Mouse (Mus musculus): Measurements from ENCODE around the gene A630095N17Rik. TPM values are rescaled to one million over a fixed set of nuclear protein-coding genes. Genes with fewer than 3 reads are reported as not detected.

Gene A630095N17Rik
- total and polyA plus RNA-seq, 3 experiments: 0.30 to 0.74 (median 0.74) TPM

DNA sequence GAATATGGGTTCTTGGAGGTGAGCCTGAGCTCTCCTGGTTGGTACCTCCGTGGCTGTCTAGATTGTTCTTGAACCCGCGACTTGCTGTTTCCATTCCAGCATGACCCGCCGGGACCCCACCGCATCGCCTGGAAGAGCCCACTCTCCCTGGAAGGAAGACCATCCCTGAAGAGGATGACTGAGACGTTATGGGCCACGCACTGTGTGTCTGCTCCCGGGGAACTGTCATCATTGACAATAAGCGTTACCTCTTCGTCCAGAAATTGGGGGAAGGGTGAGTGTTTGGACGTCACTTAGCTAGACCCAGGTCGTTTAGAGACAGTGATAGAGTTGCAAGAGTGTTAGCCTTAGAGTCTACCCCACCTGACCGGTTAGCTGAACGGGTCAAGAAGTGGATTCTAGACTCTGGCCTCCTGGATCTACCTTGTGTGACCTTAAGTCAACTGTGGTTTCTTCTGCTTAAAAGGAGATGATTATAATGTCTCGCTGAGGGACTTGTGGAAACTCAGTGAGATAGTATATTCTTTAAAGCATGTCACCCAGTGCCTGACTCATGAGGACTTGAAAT lies 20.7 kb downstream of the A630095N17Rik start:
- TF ChIP-seq JUND (conservative IDR thresholded peaks at IDR 0.05; ENCODE audit: low read depth, low read length) (no peak), EP300 (IDR thresholded peaks at IDR 0.05; ENCODE audit: low read length) (no peak), RCOR1 (conservative IDR thresholded peaks at IDR 0.05; ENCODE audit: low read depth, low read length) (no peak), ETS1 (conservative IDR thresholded peaks at IDR 0.05; ENCODE audit: low read depth, low read length) (no peak), MXI1 (IDR thresholded peaks at IDR 0.05; ENCODE audit: low read depth, low read length) (no peak), USF1 (IDR thresholded peaks at IDR 0.05; ENCODE audit: low read depth, low read length) (no peak), MEF2A (IDR thresholded peaks at IDR 0.05; ENCODE audit: borderline replicate concordance, low read depth, low read length) (no peak), E2F4 (IDR thresholded peaks at IDR 0.05; ENCODE audit: insufficient replicate concordance, low read depth, low read length) (no peak), UBTF (IDR thresholded peaks at IDR 0.05; ENCODE audit: low read depth, low read length) (no peak)
- dilution Hi-C loops (cut with MboI; ENCODE audit: extremely low pct_ligation_motif_present, extremely low pct_unique_long_range_greater_than_20kb, low sequenced_read_pairs): no loop called here
- Histone ChIP-seq H3K27me3 (replicated peaks) (no peaks in the 10 kb centered on the region), H3K9ac (ENCODE audit: insufficient read depth, low read depth) (peak overlapping the region; percentile 93), H3K27ac (ENCODE audit: insufficient read depth, low read depth) (no peak overlapping the region), H3K36me3 (replicated peaks in 1 of 2; ENCODE audit: control insufficient read depth in 1 of 2, insufficient read depth in 1 of 2, low read length in 1 of 2) (peaks cover 41 to 51% of the 10 kb centered on the region in 2 experiments), H3K4me1 (ENCODE audit: control insufficient read depth in 1 of 2, insufficient read depth in 2 of 2) (peaks cover 16 to 71% of the 10 kb centered on the region in 2 experiments), H3K4me3 (replicated peaks in 1 of 3; ENCODE audit: low read depth in 2 of 3, low read length in 2 of 3, poor library complexity in 1 of 3) (peak overlapping the region; percentile 83 to 96 (median 91)), H3K9me3 (replicated peaks; ENCODE audit: low read length) (no peaks in the 10 kb centered on the region), H3K79me2 (replicated peaks; ENCODE audit: control insufficient read depth, extremely low read depth, insufficient read depth, poor library complexity, severe bottlenecking) (peaks cover 21% of the 10 kb centered on the region), H3K4me2 (ENCODE audit: insufficient read depth, low read depth, poor library complexity, severe bottlenecking) (peak overlapping the region; percentile 72; the same call in 1 of the 2 replicates)
- in situ Hi-C loops (cut with MboI; ENCODE audit: low pct_ligation_motif_present, low pct_unique_long_range_greater_than_20kb, low sequenced_read_pairs): no loop called here
- DNase-seq (ENCODE audit: extremely low read depth): no peak

- TF ChIP-seq MEF2A (IDR thresholded peaks at IDR 0.05; ENCODE audit: borderline replicate concordance, low read depth, low read length) (peak; percentile 55; the same call in 1 of the 2 replicates), MAFK (IDR thresholded peaks at IDR 0.05; ENCODE audit: insufficient replicate concordance, low read length) (no peak), JUND (conservative IDR thresholded peaks at IDR 0.05; ENCODE audit: low read depth, low read length) (no peak), KAT2A (IDR thresholded peaks at IDR 0.05; ENCODE audit: insufficient replicate concordance, low read length) (peak; percentile 87; the same call in 1 of the 2 replicates), BHLHE40 (IDR thresholded peaks at IDR 0.05; ENCODE audit: low read depth, low read length) (no peak), NELFE (IDR thresholded peaks at IDR 0.05; ENCODE audit: low read depth, low read length) (peak; percentile 84), RCOR1 (conservative IDR thresholded peaks at IDR 0.05; ENCODE audit: low read depth, low read length) (no peak), MYC (IDR thresholded peaks at IDR 0.05; ENCODE audit: low read depth, low read length) (no peak), POLR2AphosphoS2 (IDR thresholded peaks at IDR 0.05; ENCODE audit: low read depth, low read length) (0 out of 2 replicates have a peak, but pooled peaks have one; percentile 41), MAZ (IDR thresholded peaks at IDR 0.05; ENCODE audit: low read depth, low read length) (peak; percentile 48; the same call in 1 of the 2 replicates), ZMIZ1 (IDR thresholded peaks at IDR 0.05; ENCODE audit: low read depth, low read length) (peak; percentile 72; the same call in 1 of the 2 replicates), HCFC1 (IDR thresholded peaks at IDR 0.05; ENCODE audit: low read depth, low read length) (peak; percentile 91), ZKSCAN1 (IDR thresholded peaks at IDR 0.05; ENCODE audit: borderline replicate concordance, low read depth, low read length) (no peak; the same call in 1 of the 2 replicates), GABPA (IDR thresholded peaks at IDR 0.05; ENCODE audit: insufficient replicate concordance, low read depth, low read length) (peak; percentile 8; the same call in 1 of the 2 replicates), SIN3A (IDR thresholded peaks at IDR 0.05; ENCODE audit: low read length) (peak; percentile 99), POLR2A (IDR thresholded peaks at IDR 0.05; ENCODE audit: low read depth, low read length) (peak; percentile 93), IRF4 (IDR thresholded peaks at IDR 0.05; ENCODE audit: low read depth, low read length) (peak; percentile 75), MAX (IDR thresholded peaks at IDR 0.05; ENCODE audit: low read length) (no peak), TBP (conservative IDR thresholded peaks at IDR 0.05; ENCODE audit: low read depth, low read length) (0 out of 2 replicates have a peak, but pooled peaks have one; percentile 48), ELF1 (IDR thresholded peaks at IDR 0.05; ENCODE audit: low read depth, low read length) (peak; percentile 99), RAD21 (IDR thresholded peaks at IDR 0.05; ENCODE audit: low read depth, low read length) (no peak), TCF12 (IDR thresholded peaks at IDR 0.05; ENCODE audit: low read depth, low read length) (peak; percentile 78), MXI1 (IDR thresholded peaks at IDR 0.05; ENCODE audit: low read depth, low read length) (peak; percentile 96)
- Histone ChIP-seq H3K79me2 (replicated peaks; ENCODE audit: control insufficient read depth, extremely low read depth, insufficient read depth, poor library complexity, severe bottlenecking) (peaks cover 18% of the 10 kb centered on the region), H3K36me3 (replicated peaks in 1 of 2; ENCODE audit: control insufficient read depth in 1 of 2, insufficient read depth in 1 of 2, low read length in 1 of 2) (peaks cover 33 to 46% of the 10 kb centered on the region in 2 experiments), H3K4me1 (ENCODE audit: control insufficient read depth in 1 of 2, insufficient read depth in 2 of 2) (peaks cover 9 to 63% of the 10 kb centered on the region in 2 experiments), H3K9me3 (replicated peaks; ENCODE audit: low read length) (no peaks in the 10 kb centered on the region), H3K27ac (ENCODE audit: insufficient read depth, low read depth) (no peak within 1 kb of the TSS), H3K4me2 (ENCODE audit: insufficient read depth, low read depth, poor library complexity, severe bottlenecking) (peak within 1 kb of the TSS; percentile 74), H3K4me3 (replicated peaks in 1 of 3; ENCODE audit: low read depth in 2 of 3, low read length in 2 of 3, poor library complexity in 1 of 3) (peak within 1 kb of the TSS; percentile 83 to 96 (median 91)), H3K9ac (ENCODE audit: insufficient read depth, low read depth) (peak within 1 kb of the TSS; percentile 93), H3K27me3 (replicated peaks) (no peaks in the 10 kb centered on the region)
- in situ Hi-C loops (cut with MboI; ENCODE audit: low pct_ligation_motif_present, low pct_unique_long_range_greater_than_20kb, low sequenced_read_pairs) (no loop called here), dilution Hi-C loops (cut with MboI; ENCODE audit: extremely low pct_ligation_motif_present, extremely low pct_unique_long_range_greater_than_20kb, low sequenced_read_pairs) (no loop called here)
- DNase-seq (ENCODE audit: extremely low read depth): peak; percentile 96
These were observed 21.5 kb downstream of the A630095N17Rik start, which contains the start of the genes Glb1l and Stk16 for GRCm38 (mm10) chr1:75210136-75211087. Glb1l (minus strand) TSS chr1:75210813. Stk16 (plus strand) TSS chr1:75210838.
